Mouse (Mus musculus): ENCODE measurements at regions not wholly inside any gene's neighbourhood (a gene's known extent, or its start where the extent isn't known, plus 50 kb on each side); places are given as distances from the start of the nearest gene placed in this dataset.

DNA sequence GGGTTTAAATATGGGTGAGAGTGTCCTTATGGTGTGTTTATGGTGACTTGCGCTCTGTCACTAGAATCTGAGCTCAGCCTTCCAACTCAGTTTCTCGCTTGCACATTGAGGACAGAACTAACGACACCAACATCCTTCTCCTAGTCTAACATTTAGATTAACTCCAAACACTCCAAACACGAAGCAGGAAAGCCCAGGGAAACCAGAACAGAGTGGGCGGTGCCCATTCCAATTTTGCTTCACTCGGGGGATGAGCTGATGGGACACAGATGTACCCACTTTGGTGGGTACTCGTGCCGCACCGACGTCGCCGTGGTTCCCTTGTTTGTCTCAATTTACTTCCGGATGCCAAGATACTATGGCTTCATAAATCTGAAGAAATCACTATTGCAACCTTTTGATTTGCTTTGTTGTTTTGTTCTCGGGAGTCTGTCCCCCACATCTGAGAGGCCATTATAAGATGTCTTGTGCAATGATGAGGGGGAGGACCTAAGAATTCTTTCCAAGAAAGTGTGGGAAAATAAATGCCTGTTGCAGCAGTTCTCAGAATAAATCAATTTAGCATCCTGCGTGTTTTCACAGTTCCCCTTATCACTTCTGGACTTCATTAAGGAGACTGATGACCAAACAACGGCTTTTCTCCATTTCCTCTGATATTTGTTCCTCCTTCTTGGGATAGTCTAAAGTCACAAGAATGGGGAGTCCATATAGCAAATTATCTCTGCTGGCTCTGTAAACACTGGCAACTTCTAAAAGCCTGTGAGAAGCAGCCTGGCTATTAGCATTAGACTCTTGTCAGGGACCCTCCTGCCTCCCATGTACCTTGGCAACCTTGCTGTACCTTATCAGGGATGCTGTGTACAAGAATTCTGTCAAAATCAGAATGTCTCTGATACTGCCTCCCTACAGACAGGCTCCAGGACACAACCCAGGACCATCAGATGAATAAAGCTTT, 96.2 kb upstream of the Klf9 start:
- DNase-seq, result no peak

DNA sequence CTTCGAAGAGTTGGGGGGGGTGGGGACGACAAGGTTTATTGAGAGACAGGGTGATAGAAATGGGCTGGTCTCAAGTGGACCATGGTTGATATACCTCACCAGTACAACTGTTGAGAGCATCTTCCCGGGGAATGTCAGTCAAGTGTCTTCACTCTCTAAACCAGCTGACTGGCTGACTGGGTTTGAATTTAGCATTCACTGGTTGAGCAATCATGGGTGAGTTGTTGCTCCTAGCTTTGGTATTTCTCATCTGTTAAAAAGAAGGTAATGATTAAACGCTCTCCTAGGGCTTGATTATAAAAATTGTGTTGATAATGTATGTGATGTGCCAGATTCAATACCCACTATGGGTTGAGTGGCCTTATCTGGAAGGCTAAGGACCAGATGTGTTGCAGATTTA, 89.6 kb upstream of the Klf9 start:
- no peak for DNase-seq

DNA sequence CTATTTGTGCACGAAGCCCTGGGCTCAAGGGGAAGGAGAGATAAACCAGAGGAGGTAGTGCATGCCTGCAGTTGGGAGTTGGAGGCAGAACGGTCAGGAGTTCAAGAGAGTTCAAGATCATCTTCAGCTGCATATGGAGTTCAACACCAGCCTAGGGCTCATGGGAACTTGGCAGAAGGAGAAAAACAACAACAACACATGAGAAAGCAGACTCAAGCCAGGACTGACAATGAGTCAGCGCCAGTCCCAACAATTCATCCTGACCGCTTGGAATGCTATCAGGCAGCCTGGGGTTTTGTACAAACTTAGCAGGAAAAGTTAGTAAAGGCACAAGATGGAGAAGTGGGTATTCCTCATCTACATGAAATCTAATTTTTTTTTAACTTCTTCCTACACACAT, 86.6 kb upstream of the Klf9 start:
- no peak for DNase-seq

DNA sequence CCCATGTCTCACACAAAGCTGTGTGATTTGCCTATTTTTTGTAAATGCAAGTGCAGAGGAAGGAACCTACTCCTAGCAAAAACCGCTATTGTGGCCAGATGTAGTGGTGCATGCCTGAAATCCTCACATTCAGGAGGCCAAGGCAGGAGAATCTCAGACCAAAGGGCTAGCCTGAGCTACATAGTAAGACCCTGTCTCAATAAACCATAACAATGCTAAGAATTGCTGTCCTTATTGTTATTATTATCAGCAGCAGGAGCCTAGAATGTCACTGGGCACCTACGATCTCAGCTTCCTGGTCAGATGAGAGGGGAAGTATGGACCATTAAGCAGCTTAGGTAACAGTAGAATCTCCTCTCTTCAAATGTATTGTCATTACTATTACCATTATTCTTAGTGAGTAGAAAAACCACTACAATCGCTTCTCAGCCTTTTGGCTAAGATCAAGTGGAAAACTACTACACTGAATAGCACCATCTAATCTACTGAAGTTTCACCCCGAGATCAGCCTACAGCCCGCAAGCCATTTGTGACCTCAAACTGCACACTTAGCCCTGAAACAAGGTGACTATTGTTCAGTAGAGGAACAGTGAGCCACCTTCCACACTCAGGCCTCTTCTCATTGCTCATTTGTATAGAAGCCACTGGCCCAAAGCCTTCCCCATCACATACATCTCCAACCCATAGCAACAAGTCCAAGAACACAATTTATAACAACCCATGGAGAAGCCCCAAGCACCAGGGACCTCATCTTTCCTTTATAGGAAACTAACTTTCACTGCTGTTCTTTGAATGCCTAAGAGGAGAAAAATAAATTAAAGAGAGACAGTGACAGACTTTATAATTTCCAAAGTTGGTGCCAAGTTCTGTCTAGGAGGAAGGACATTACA, 84.9 kb upstream of the Klf9 start:
- DNase-seq, result no peak

DNA sequence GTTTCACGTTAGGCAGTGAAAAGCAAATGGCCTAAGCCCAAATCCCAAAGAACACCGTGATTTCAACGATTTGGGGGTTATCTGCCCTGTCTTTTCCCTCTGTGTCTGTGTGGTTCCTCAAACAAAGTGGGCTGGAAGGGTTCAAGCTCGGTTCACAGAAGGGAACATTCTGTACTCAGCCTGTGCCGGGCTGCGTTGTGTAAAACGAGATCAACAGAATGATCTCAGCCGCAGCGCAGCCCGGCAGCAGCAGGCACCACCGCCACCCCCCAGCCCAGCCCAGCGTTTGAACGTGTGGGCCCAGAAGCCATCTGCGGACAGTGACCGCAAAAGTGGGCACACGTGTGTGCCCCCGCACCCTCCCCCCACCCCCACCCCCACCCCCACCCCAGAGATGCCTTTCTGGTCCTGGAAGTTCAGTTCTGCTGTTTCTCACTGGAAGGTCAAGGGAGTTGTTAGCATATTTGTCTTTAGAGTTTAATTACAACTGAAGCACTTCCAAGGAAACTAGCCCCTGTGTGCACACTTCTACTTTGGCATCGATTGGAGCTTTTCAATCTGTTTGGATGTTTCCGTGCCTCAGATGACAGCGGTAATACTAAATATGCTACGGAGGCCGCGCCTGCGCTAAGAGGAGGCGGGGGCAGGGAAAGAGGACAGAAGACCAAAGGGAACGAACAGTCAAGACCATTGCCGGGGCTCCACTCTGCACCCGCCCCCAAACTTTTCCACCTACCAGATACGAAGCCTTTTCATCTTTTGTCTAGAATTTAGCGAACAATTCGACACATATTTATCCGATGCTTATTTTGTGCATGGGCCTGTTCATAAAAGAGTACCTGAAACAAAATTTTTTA, 83.9 kb upstream of the Klf9 start:
- peak; percentile 76 to 88 for DNase-seq

DNA sequence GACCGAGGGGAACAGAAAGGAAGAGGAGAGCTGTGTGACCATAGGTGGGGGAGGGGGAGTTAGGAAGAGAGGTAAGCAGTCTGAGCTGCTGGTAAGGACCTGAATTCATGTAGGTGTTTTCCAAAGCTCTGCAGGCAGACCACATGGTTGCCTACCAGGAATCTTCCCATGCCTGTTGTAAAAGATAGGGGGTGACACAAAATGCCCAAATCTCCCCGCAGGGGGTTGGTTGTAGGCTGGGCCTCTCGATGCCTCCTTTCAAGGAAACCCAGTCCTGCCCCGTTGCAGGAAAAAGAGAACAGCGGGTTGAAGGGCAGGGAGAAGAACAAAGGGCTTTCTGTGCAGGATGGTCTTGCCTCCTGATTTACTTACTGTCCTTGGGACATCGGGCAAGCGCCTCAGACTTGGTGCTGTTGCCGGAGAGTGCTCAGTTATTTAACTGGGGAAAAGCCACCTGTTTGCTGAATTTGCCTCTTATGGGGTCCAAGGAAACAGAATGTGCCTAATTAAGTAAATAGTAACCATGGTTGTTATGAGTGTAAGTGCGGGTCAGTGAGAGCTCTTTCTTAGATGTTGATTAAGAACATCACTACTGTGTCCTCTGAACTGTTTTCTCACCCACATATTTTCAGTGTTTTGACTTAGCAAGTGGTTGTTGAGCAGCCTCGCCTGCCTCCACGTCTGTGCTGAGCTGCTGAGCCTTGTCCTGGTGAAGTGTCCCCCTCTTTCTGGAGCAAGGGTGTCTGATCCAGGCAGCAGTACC, 83.1 kb upstream of the Klf9 start:
- DNase-seq, result peak; percentile 30 to 39

DNA sequence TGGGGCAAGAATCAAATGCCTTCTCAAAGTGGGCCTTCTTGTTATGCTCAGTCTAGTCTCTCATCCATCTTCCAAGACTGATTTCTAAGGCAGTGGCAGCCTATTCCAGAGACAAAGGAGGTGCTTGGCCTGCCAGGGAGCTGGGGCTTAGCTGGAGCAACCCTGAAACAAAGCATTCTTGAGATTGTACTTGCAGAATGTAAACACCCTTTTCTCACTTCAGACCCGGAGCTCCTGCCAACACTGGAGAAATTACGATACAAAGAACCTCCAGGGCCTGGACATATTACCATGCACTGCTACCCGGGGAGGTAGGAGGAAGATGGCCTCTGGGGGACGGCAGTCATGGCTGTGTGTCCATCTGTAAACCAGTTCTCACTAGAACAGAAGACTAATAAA, 82.5 kb upstream of the Klf9 start:
- peak; percentile 65 to 77 for DNase-seq

DNA sequence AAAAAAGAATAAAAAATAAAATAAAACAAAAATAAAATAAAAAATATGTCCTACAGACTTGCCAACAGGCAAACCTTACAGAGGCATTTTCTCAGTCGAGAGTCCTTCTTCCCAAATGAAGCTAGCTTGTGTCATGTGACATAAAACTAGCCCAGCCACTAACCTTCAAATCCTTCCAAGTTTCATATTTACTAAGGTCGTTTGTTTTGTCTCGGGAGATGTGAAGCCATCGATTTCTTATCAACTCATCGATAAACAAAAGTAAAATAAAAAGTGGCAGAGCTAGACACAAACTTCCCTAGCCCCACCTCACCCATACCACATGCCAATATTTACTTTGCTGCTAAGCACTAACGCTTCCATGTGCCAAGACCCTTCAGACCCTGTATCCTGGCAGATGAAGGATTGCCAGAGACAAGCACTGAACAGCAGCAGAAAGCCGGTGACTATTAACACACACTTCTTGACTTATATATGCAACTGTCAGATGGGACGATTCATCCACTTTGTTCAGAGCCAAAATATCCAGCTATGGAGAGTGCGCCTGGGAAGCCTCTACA, 79.9 kb upstream of the Klf9 start:
- DNase-seq, result peak; percentile 28 to 33

DNA sequence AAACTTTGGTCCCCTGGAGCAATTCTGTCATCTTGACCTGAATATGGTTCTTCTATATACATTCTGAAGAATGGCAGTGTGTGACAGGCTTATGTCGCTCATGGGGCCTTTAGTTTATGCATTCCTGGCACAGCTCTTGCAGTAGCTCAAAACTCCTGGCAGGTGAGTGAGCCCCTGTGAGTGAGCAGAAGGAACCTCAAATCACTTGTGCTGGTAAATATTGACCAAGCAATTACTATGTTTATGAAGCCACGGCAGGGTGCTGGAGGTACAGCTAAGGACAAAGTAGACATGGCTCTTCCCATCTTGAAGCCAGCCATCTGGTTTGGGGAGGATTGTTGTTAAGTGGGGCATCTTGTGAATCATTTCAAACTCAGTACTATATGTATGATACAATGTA, 79.1 kb upstream of the Klf9 start:
- no peak for DNase-seq

DNA sequence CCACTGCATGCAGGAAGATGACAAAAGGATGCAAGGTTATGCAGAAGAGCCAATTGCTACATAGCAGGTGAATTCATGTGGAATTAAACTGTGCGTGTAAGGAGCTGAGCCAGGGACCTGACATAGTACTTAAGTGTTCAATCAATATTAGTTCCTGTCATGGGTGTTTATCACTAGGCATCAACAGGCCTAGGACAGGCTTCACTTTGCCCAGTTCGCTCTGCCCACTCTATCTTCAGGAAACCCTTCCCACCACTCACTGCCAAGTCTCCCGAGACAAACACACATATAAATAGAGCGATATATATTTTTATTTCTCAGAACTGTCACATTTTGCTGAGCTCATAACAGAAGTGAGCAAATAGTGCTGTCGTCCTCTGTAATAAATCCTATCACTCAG, 78.2 kb upstream of the Klf9 start:
- no peak for DNase-seq

DNA sequence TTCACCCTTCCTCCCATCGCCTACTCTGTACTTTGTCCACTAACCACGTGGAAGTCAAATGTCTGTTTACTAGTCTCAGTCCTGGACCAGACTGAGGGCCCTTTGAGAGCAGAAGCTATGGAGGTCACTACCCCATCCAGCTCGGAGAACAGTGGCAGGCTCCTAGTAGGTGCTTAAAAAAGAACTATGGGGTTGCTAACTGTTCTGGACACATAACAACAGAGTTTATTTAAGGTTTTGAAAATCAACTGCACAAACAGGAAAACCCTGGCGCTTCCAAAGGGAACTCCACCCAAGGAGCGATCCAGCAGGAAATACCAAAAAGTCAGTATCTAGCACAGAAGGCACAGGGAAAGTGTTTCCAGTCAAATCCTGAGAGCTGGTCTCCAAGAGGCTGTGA, 75.5 kb upstream of the Klf9 start:
- DNase-seq, result peak in 1 of 2 experiments; percentile 22

DNA sequence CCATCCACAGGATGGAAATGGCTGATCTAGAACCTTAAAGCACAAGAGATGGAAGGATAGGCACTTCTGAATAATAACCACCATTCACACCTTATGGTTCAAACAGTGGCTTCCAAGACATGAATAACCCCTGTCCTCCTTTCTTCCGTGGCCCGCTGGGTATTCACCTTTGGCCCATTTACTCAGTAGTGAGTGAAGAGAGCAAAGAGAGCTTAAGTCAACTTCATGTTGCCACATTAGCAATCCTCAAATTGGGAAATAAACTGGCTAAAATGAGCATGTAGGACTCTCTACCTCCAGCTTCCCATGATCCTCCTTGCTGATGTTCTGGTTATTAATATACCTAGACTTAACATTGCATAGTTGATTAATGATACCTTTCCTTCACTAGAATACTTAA, 74.3 kb upstream of the Klf9 start:
- DNase-seq, result no peak

DNA sequence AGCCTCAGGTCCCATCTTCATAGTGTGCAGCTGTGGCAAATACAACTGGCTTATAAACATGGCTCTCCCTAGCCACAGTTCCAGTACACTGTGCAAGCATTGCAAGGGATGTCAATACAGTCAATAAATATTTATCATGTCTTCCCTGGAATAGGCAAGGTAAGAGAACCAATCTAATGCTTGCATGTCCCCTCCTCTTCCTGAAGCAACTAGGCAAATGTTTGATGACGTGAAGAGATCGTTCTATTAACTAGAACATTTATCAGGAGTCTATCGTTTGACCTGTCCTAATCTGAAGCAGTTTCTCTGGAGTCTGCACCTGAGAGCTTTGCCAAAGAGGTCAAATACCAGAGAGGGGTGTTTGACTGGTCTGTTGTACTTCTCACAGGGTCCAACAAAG, 72.4 kb upstream of the Klf9 start:
- no peak for DNase-seq

DNA sequence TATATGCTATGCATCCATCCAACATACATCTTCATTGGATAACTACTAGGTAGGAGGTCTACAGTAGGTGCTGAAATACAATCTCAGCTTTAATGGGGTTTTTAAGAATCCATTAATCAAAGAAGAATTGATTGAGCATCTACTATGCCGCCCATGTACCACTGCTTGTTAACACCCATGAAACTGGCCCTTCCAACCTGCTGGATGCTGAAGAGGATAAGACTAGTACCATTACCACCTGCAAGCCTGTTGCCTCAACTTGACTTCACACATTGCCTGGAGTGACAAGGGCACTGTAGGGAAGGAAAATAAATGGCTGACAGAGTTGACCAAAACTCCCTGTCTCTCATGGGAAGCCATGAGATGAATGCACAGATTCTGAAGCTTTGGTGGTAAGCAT, 71.4 kb upstream of the Klf9 start:
- no peak for DNase-seq

DNA sequence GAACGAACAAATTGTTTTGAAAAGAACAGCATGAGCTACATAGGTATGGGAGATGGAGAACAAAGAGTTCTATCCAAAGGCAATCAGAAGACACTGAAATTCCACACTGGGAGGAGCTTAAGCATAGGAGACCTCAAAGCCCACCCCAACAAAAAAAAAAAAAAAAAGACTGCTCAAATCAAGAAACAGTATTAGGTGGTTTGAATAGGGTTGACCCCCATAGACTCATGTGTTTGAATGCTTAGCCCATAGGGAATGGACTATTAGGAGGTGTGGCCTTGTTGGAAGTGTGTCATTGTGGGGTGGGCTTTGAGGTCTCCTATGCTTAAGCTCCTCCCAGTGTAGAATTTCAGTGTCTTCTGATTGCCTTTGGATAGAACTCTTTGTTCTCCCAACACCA, 70.0 kb upstream of the Klf9 start:
- DNase-seq, result no peak

DNA sequence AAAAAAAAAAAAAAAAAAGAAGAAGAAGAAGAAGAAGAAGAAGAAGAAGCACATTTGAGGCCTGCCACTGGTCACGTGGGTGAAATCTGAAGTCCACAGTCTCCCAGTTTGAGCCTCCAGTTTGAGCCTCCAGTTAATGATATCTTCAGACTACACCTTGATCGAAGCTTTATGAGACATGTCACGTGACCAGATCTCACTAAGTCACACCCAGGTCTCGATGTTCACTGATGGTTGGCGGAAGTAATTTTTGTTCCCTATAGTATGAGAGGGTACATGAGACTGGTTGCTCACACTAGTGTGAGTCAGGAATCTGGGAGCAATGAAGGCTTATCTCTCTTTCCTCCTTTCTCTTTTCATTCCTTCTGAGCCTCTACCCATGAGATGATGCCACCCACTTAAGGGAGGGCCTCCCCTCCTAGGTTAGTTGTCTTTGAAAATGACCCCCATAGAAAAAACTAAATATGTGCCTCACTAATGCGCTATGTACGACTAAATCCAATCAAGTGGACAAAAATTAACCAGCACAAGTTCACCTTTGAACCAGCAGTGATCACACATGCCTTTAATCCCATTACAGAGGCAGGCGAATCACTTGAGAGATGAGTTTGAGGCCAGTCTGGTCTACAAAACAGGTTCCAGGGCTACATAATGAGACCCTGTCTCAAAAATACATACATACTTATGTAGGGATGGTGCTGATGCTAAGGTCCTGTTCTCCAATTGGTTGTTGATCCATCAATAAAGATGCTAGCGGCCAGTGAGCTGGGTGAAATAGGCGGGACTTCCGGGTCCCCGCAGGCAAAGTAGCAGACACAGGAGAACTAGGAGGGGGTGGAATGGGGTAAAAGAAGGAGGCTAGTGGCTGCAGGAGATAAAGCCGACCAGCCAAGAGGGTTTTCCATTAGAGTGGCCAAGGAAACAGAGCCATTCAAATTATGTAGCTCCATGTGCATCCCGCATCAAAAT, 66.1 kb upstream of the Klf9 start:
- DNase-seq, result no peak

DNA sequence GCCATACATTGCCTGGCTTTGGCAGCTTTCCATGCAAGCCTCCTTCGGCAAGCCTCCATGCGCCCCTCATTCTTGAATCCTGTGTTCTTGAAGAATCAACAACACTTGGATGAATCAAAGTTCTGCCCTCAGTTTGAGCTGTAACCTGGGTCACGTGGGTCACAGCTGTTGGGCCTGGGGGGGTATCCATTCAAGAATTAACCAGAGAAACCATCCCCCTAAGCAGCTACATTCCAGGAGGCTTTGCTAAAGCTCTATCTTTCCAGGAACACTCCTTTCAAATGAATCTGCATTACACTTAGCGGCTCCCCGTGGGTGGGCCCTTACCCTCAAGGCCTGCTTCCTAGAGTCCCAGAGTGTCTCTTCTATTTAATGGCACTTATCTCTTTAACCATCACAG, 65.2 kb upstream of the Klf9 start:
- DNase-seq, result no peak

DNA sequence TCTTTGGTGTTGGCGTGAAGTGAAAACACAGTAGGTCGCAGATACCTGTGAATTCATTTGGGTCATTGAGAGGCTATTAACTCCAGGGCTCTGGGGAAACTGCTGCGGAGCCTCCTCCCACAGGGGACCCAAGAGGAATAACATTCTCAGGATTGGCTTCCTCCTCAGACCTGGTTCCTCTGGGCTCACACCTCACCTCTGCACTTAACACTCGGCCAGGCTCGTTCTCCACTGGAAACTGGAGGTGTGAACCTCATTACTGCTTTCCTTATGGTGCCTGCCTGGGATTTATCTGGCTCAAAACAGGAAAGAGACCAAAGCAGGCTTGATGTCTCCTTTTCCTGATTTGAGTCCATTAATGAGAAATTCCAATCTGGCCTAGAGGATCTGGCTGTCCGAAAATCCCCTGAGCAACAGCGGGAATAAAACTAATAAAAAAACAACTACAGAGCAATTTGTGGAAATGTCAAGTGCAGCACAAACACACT, 55.8 kb upstream of the Klf9 start:
- no peak for DNase-seq

DNA sequence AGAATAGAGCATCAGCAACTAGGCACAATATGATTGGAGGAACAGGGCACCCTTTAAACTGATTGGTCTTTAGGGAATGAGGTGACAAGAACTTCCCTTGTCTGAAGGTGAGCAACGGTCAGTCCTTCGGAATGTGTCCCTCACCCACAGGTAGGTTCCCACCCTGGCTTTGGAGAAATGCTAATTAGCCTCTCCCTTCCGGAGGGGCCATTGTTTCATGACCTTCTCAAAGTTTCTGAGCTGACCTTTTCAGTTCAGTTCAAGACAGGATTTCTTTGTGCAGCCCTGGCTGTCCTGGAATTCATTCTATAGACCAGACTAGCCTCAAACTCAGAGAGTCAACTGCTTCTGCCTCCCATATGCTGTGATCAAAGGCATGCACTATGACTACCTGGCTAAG, 53.5 kb upstream of the Klf9 start:
- DNase-seq, result no peak

DNA sequence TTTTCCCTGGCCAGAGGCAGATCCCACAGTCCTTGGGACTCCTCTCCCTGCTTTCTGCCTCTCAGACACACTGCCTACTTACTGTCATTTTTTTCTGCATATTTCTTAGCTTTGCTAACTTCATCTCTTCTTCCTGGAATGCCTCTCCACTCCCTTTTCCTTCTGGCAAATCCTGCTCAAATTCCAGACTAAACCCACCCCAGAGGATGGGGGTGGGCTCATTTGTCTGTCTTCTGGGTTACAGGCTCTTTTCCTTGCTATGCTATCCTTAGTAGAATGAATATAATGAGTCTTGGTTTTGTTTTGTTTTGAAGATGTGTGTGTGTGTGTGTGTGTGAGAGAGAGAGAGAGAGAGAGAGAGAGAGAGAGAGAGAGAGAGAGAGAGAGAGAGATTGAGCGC, 51.9 kb upstream of the Klf9 start:
- no peak for DNase-seq

Measured in lung, postnatal 4 days (tissue).